Mouse (Mus musculus) heart, adult 11 months (tissue): ENCODE data around the gene Zfp868.
A peak's percentile ranks its signal among the peaks of the same experiment; 100 is the strongest.
"Not testable (repeated sequence)": the region's sequence is repeated elsewhere in the genome, so short reads cannot be mapped to it uniquely, and the experiment has no call there.

Source experiments
- DNase-seq: peaks from one replicate; pipeline ENCODE4 v3.0.0; 2022

Zfp868 gene

GRCm38 (mm10) chr8:69625095-69625789, at the start of gene Zfp868:
Gene Zfp868 (minus strand): TSS chr8:69625548.
- peak; percentile 100 for DNase-seq

- DNase-seq: not testable (repeated sequence)
These were observed 39.7 kb upstream of the Zfp868 start for GRCm38 (mm10) chr8:69665051-69665450.

- DNase-seq: peak; percentile 62
These were observed 35.9 kb upstream of the Zfp868 start for GRCm38 (mm10) chr8:69661294-69661693.

- DNase-seq: peak; percentile 99
These were observed 29.1 kb upstream of the Zfp868 start, which contains the start of gene Zfp964 for GRCm38 (mm10) chr8:69654358-69654981. Gene Zfp964 (plus strand): TSS chr8:69654479.

GRCm38 (mm10) chr8:69653808-69654357, 28.5 kb upstream of the Zfp868 start:
- DNase-seq: peak; percentile 74

GRCm38 (mm10) chr8:69618078-69618477, 7.3 kb downstream of the Zfp868 start:
- no peak for DNase-seq

GRCm38 (mm10) chr8:69614687-69615086, 10.7 kb downstream of the Zfp868 start:
- DNase-seq: no peak

- DNase-seq: not testable (repeated sequence)
These were observed 27.8 kb downstream of the Zfp868 start for GRCm38 (mm10) chr8:69597598-69597997.

- DNase-seq: peak; percentile 86
These were observed 40.6 kb downstream of the Zfp868 start for GRCm38 (mm10) chr8:69584611-69585202.

GRCm38 (mm10) chr8:69584201-69584600, 41.1 kb downstream of the Zfp868 start:
- peak; percentile 91 for DNase-seq
